9 mouse cellular contexts compared by ENCODE assay signal in the genomic region with DNA sequence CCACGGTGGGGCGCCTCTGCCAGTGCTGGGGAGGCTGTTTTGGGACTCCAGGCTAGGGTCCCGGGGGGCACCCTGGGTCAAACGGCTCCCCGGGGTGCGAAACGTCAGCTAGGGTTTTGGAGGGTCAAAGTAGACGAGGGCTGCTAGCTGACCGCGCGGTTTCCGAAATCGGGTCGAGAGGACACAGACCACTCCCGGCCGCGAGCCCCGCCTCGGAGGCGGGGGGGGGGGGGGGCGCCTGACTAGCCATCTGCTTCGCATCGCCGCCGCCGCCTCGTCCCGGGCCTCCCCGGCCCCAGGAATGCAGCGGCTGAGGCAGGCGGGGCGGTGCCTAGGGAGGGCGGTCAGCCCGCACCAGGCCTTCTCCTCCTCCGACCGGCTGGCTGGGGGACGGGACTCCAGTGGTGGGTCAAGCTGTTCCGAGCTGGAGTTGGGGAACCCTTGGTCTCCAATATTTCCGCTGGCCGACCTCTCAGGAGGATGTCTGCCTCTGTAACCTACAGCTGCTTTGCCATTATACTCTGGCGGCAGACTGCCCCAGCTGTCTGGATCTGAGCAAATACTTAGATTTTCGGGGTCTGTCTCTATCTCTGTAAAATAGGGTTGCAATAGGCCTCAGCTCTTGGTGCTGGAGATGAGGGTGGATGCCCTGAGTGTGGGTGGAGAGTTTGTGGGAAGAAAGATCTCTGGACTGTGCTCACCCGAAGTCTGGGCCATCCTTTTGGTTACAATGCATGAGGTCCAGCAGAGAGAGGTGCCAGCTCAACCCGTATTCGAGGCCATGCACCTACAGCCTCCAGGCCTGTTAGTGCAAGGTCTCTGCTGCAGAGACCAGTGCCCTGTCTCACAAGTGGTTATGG. TPM values are rescaled to one million over a fixed set of nuclear protein-coding genes. Genes with fewer than 3 reads are reported as not detected.
A peak's percentile ranks its signal among the peaks of the same experiment; 100 is the strongest.
DNase-seq lines count a peak whose midpoint lies in the region; ATAC-seq lines count a peak whose summit lies in the region.
"Had no signal": no experiment of that assay in that cellular context is flagged by ENCODE, and none has a peak within 500 bp of the region (broad histone marks: within the 10 kb centered on the region; RNA-seq: fewer than 3 reads in every experiment).

No protein-coding gene starts in this region.

- peaks cover 58% of the 10 kb centered on the region for H3K4me1 ChIP-seq in forebrain, embryonic 10.5 days

- H3K27me3 ChIP-seq in forebrain, embryonic 10.5 days (ENCODE audit: poor library complexity, severe bottlenecking), result peaks cover 97% of the 10 kb centered on the region

- ATAC-seq in activated CD4-positive, CD25-positive, alpha-beta regulatory T cell, adult 4 months, result no peak

- peaks cover 6% of the 10 kb centered on the region; the same call in 1 of the 2 replicates for H3K36me3 ChIP-seq in forebrain, embryonic 10.5 days (replicated peaks)

- peak overlapping the region; percentile 88 for H3K27ac ChIP-seq in forebrain, embryonic 10.5 days

- intact Hi-C loops in heart, postnatal 10 days (cut with DNase I), result no loop called here

- peak overlapping the region; percentile 60 for H3K4me3 ChIP-seq in forebrain, embryonic 10.5 days

- WGBS in forebrain, embryonic 10.5 days, result 1% methylated on average over 35 of the region's 45 CpGs

- H3K9me3 ChIP-seq in forebrain, embryonic 10.5 days, result no peaks in the 10 kb centered on the region

- peak; percentile 29 for DNase-seq in adrenal gland, postnatal 25 days
- DNase-seq in forebrain, embryonic 10.5 days (ENCODE audit: extremely low spot score, low spot score), result peak; percentile 61
- DNase-seq in heart, postnatal 10 days, result peak; percentile 75 to 77
- peak; percentile 66 to 85 for DNase-seq in kidney, postnatal 25 days
- peak; percentile 78 to 94 for DNase-seq in lung, postnatal 4 days
- no peak for DNase-seq in frontal cortex, adult 2 months (ENCODE audit: extremely low spot score in 1 of 2, low spot score in 1 of 2)
- no peak for DNase-seq in natural killer cell, adult 2 months (ENCODE audit: low spot score in 2 of 2)

RNA-seq across cellular contexts. Expression of gene Scarf2, which starts 1.5 kb away (rescaled TPM):
- total RNA-seq in adrenal gland, postnatal 25 days (2021), result 8.6 and 8.7 TPM in 2 replicates
- 4.0 and 4.1 TPM in 2 replicates for polyA plus RNA-seq in forebrain, embryonic 10.5 days (2016; fragmentation: Nextera tagmentation; extraction: Ambion mirVana)
- 10 to 100 TPM; 15.1 to 16.0 TPM for total RNA-seq in heart, postnatal 10 days (2021)
- polyA plus RNA-seq in frontal cortex, adult 2 months (2012; rRNA removed), result 4.7 and 4.8 TPM in 2 replicates
- not detected for polyA plus RNA-seq in activated CD4-positive, CD25-positive, alpha-beta regulatory T cell, adult 4 months (2017; shearing (Covaris generic))
- total RNA-seq: neutrophil, adult 5-6 weeks had no signal

RNA-seq across cellular contexts. Expression of gene B830017H08Rik, which starts 34.4 kb away (rescaled TPM):
- total RNA-seq in adrenal gland, postnatal 25 days (2021), result not detected in 2 replicates
- not detected in 2 replicates for polyA plus RNA-seq in forebrain, embryonic 10.5 days (2016; fragmentation: Nextera tagmentation; extraction: Ambion mirVana)
- under 1 TPM in 1 of 2 experiments, not detected in 1; 0.22 TPM for total RNA-seq in heart, postnatal 10 days (2021)
- 4.0 and 4.1 TPM in 2 replicates for polyA plus RNA-seq in frontal cortex, adult 2 months (2012; rRNA removed)
- not detected for polyA plus RNA-seq in activated CD4-positive, CD25-positive, alpha-beta regulatory T cell, adult 4 months (2017; shearing (Covaris generic))
- total RNA-seq: neutrophil, adult 5-6 weeks had no signal

RNA-seq across cellular contexts. Expression of gene Klhl22, which starts 39.1 kb away (rescaled TPM):
- 32.3 and 49.0 TPM in 2 replicates for total RNA-seq in adrenal gland, postnatal 25 days (2021)
- polyA plus RNA-seq in forebrain, embryonic 10.5 days (2016; fragmentation: Nextera tagmentation; extraction: Ambion mirVana), result 55.4 and 59.1 TPM in 2 replicates
- total RNA-seq in heart, postnatal 10 days (2021), result 10 to 100 TPM; 26.9 to 27.6 TPM
- 88.5 and 106 TPM in 2 replicates for polyA plus RNA-seq in frontal cortex, adult 2 months (2012; rRNA removed)
- 10 to 100 TPM; 11.8 to 16.3 TPM for polyA plus RNA-seq in activated CD4-positive, CD25-positive, alpha-beta regulatory T cell, adult 4 months (2017; shearing (Covaris generic))

RNA-seq across cellular contexts. Expression of gene Car15, which starts 39.6 kb away (rescaled TPM):
- total RNA-seq in adrenal gland, postnatal 25 days (2021), result 2.9 and 3.6 TPM in 2 replicates
- 2.7 and 3.6 TPM in 2 replicates for polyA plus RNA-seq in forebrain, embryonic 10.5 days (2016; fragmentation: Nextera tagmentation; extraction: Ambion mirVana)
- total RNA-seq in heart, postnatal 10 days (2021), result 1 to 10 TPM; 1.4 TPM
- polyA plus RNA-seq in frontal cortex, adult 2 months (2012; rRNA removed), result 16.3 and 19.9 TPM in 2 replicates
- polyA plus RNA-seq in activated CD4-positive, CD25-positive, alpha-beta regulatory T cell, adult 4 months (2017; shearing (Covaris generic)), result 1 to 10 TPM; 2.7 to 3.3 TPM

Comparison
In these comparisons a context has a peak if more than half of its experiments do, and no peak if none do; other contexts are left out.
1. DNase-seq: peak in adrenal gland, postnatal 25 days (single experiment), forebrain, embryonic 10.5 days (single experiment), heart, postnatal 10 days (2 of 2), kidney, postnatal 25 days (2 of 2) and lung, postnatal 4 days (2 of 2); none in frontal cortex, adult 2 months (0 of 2) and natural killer cell, adult 2 months (0 of 2).